Mouse (Mus musculus) spleen, adult 2 months (tissue): ENCODE measurements at regions not wholly inside any gene's neighbourhood (a gene's known extent, or its start where the extent isn't known, plus 50 kb on each side); places are given as distances from the start of the nearest gene placed in this dataset.

Source experiments
- CTCF ChIP-seq: fragments of 200-500 bp; IDR thresholded peaks from 2 replicates; pipeline ENCODE4 v1.5.1; 2011; ENCODE audit warnings: mild to moderate bottlenecking, inconsistent platforms; ENCODE audit not compliant: insufficient read depth, insufficient read length, insufficient replicate concordance; ENCODE audit errors: extremely low read depth
- POLR2A ChIP-seq: fragments of 200-500 bp; IDR thresholded peaks from 2 replicates; pipeline ENCODE4 v1.6.1; 2011; ENCODE audit warnings: low read depth, low read length, inconsistent platforms

DNA sequence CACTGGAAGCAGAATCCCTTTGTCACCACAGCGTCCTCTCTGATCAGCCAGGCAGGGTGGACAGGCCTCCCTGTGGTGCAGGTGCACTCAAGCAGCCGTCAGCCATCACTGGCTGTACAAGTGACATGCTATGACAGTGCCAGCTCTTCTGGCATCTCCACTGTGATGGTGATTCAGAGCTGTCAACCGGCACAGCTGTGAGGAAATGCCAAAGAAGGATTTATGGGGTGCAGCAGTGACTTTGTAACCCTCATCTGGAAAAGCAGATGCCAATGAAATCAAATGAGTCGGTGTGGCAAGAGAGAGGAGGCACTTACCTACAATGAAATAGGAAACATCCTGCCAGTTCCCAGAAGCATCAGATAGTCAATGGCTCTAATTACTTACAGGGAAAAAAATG is 238.3 kb upstream of the Jun start:
- TF ChIP-seq CTCF (no peak), POLR2A (no peak)
